Comparison of ENCODE assay signal across 12 mouse cellular contexts in the genomic region with DNA sequence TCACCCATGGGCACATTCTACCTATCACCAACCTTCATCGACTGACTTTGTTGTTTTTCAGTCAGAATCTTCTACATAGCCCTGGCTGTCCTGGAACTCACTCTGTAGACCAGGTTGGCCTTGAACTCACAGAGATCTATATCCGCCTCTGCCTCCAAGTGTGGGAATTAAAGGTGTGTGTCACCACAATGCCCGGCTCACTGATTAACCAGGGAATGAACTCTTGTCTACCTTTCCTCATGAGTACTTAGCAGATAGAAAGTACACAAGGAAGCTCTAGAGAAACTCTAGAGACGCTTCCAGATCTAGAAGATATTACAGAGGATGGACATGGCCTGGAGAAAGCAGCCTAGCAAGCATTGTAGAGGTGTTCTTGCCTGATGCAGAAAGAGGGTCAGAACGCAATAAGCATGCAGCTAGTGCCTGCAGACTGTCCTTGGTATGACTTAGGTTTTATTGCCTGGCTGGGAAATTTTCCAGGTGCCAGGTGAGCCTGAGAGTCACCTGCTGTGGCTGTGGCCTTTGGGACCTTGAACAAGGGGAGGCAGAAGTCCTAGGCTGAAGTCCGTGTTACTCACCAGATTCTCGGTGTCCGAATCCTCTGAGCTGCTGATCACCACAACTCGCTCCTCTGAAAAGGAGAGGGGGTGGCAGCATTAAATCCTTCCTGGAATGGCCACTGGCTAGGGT. TPM values are rescaled to one million over a fixed set of nuclear protein-coding genes. Genes with fewer than 3 reads are reported as not detected.
"Had no signal": no experiment of that assay in that cellular context is flagged by ENCODE, and none has a peak within 500 bp of the region (broad histone marks: within the 10 kb centered on the region; RNA-seq: fewer than 3 reads in every experiment).

No protein-coding gene starts in this region.

- H3K27ac ChIP-seq: hindbrain, embryonic 15.5 days; layer of hippocampus, adult 2 months; limb, embryonic 12.5 days; liver, embryonic 14.5 days; neural tube, embryonic 12.5 days had no signal

- H3K9ac ChIP-seq: hindbrain, embryonic 15.5 days; limb, embryonic 12.5 days; liver, embryonic 14.5 days; neural tube, embryonic 12.5 days had no signal

- H3K36me3 ChIP-seq: hindbrain, embryonic 15.5 days had no signal

- H3K27me3 ChIP-seq: hindbrain, embryonic 15.5 days; limb, embryonic 12.5 days; neural tube, embryonic 12.5 days had no signal

- H3K4me3 ChIP-seq: hindbrain, embryonic 15.5 days; layer of hippocampus, adult 2 months; limb, embryonic 12.5 days; neural tube, embryonic 12.5 days had no signal

- H3K9me3 ChIP-seq: hindbrain, embryonic 15.5 days; limb, embryonic 12.5 days; neural tube, embryonic 12.5 days had no signal

- ATAC-seq: lung, postnatal 0 days had no signal

- DNase-seq: liver; lung, adult 18-20 months; lung, postnatal 36 days; midbrain, embryonic 14.5 days; spleen, adult 18-20 months; thymus, postnatal 14 days had no signal

- H3K4me1 ChIP-seq: hindbrain, embryonic 15.5 days; neural tube, embryonic 12.5 days had no signal

- H3K4me2 ChIP-seq: hindbrain, embryonic 15.5 days; limb, embryonic 12.5 days; neural tube, embryonic 12.5 days had no signal

RNA-seq across cellular contexts. Expression of gene Islr2, which starts 24.8 kb away (rescaled TPM):
- polyA plus RNA-seq: lung, postnatal 0 days had no signal
